Mouse (Mus musculus): Measurements from ENCODE around the gene Creb3l2. TPM values are rescaled to one million over a fixed set of nuclear protein-coding genes. Genes with fewer than 3 reads are reported as not detected.

Gene Creb3l2
- polyA plus RNA-seq, 2 experiments from 2014 or later = 3.2 to 3.3 TPM

DNA sequence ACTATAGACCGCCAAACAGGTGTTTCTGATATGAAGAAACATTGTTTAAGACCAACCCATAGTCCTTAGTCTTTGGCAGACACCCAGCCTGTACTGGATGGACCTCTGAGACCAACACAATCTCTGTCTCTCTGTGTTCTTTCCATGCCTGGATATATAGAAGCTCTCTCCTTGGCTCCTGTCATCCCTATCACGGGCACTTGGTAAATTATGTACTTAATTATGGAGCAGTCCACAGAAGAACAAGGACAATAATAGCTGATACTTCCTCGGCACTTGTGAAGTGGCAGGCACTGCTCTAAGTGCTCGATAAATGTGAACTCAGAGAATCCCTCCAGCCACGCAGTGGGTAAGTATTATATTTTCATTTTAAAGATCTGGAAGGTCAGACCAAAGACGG lies 72.2 kb downstream of the Creb3l2 start:
- no peak for ATAC-seq

GRCm38 (mm10) chr6:37368281-37368680 lies 73.7 kb downstream of the Creb3l2 start:
- no peak for ATAC-seq

DNA sequence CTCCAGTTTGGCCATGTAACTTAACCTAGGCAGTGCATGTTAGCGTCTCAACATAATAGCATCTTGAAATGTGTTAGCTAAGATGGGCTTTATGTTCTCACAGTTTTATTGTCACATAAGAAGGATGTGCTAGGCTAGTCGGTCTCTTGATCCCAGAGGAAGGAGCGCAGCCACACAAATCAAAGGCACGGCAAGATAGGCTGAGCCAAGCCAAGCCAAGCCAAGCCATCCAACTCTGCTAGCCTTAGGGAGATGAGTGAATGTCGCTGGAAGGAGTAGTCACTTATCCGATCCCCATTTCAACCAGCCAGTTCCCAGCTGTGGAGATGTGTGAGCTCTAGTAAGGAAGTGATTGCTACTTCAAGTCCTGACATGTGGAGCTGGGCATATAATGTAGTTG lies 75.0 kb downstream of the Creb3l2 start:
- no peak for ATAC-seq

DNA sequence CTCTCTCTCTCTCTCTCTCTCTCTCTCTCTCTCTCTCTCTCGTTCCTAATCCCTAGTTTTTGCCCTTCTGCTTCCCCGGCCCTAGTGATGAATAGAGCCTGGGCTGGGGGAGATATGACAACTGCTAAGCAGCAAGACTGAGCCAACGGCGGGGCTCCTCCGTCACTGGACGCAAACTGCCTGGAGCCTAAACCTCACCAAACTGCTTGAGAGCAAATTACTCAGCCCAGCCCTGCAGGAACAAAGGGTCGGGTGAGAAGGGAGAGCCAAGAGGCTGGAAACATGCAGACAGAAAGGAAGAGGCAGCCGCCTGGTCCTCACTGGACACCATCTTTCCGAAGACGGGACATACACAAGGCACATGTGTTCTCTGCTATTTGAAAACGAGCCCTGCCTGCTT lies 76.8 kb downstream of the Creb3l2 start:
- no peak for ATAC-seq

DNA sequence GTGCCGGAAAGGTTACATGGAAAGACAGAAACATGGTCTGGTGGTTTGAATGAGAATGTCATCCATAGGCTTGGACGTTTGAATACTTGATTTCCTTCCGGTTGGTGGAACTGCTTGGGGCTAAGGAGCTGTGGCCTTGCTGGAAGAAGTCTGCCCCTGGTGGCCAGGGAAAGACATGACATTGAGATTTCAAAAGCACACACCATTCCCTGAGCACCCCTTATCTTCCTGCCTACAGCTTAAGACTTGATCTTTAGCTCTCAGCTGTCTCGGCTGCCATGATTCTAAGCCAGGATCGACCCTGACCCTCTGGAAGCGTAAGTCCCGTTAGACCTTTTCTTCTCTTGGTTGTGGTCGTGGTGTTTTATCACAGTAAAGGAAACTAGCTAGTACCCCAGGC lies 77.6 kb downstream of the Creb3l2 start:
- ATAC-seq = no peak

GRCm38 (mm10) chr6:37360813-37361385 lies 81.0 kb downstream of the Creb3l2 start:
- no peak for ATAC-seq

GRCm38 (mm10) chr6:37354449-37355179 lies 87.3 kb downstream of the Creb3l2 start:
- peak; percentile 71 for ATAC-seq

- no peak for ATAC-seq
These were observed 88.3 kb downstream of the Creb3l2 start for GRCm38 (mm10) chr6:37353616-37354015.

GRCm38 (mm10) chr6:37351731-37352380 lies 90.1 kb downstream of the Creb3l2 start:
- no peak for ATAC-seq

DNA sequence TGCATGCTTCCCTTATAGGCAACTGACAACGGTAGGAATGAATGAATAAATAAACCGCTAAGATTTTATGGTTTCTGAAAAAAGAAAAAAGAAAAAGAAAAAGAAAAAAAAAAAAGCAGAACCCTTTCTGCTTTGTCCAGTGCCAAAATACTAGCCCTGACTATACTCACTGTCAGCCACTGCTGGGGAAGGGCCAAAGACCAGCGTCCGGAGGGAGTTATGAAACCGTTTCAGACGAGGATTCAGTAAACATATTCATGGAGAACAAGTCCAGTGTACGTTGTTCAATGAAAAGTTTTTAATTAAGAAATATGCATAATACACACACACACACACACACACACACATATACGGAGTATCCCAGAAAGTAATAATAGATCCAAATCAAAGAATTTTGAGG lies 91.6 kb downstream of the Creb3l2 start:
- ATAC-seq = no peak

GRCm38 (mm10) chr6:37347606-37348005 lies 94.3 kb downstream of the Creb3l2 start:
- no peak for ATAC-seq

GRCm38 (mm10) chr6:37338055-37338454 lies 103.9 kb downstream of the Creb3l2 start:
- no peak for ATAC-seq

DNA sequence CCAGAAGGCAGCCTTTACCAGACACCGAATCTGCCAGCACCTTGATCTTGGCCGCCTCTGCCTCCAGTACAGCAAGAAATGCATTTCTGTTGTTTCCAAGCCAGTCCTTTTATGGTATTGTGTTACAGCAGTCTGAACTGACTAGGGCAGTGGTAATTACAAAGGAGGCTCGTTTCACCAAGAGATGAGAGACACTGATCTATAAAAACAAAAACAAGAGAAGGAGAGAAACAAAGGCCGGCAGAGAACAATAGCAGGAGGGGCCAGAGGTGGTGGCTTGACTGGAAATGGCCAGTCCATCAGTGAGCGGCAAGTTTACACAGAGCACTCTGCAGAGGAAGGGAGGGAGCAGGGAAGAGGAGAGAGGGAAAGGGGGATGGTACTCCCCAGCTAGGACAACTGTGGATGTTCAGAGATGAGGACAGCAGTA lies 105.1 kb downstream of the Creb3l2 start:
- ATAC-seq = no peak

GRCm38 (mm10) chr6:37336381-37336780 lies 105.6 kb downstream of the Creb3l2 start:
- ATAC-seq = no peak

GRCm38 (mm10) chr6:37332846-37333245 lies 109.1 kb downstream of the Creb3l2 start:
- no peak for ATAC-seq

DNA sequence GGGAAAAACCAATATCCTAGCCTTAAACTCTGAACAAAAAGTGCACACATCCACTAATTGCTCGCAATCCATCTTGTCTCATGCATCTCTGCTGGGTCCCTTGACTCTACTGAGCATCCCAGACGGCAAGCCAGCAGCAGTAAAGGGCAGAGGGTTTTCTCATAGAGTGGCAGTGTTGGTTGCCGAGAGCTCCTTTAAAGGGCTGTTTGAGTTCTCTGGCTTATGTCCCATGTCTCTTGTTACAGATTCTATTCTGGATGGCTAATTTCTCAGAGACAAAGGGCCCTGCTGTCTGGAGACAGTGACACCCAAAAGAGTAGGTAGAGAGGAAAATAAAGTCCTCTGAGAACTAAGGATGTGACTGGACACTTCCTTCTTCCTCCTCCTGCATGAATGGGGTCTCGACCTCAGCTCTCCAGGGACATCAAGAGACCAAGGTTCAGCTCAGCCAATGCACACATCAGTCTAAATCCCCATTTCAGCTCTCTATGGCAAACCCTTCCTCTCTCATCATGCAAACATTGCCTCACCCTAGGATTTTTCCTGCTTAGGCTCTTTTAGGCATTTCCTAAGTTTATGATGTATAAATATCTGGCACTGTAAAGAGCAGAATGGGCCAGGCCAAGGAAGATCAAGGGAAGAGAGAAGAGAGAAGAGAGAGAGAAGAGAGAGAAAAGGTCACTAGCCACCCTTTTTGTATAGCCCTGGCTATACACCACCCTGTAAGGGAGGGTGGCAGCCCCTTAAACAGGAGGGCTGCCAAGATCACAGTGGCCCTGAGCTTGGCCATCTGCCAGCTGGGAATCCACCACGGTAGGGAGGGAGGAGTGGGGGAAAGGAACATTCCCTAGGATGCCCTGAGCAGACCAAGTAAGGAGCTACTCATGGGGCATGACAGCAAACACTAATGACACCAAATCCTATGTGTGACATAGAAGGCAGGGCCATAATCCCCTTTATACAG lies 111.8 kb downstream of the Creb3l2 start:
- ATAC-seq = no peak

GRCm38 (mm10) chr6:37329376-37329775 lies 112.6 kb downstream of the Creb3l2 start:
- no peak for ATAC-seq

DNA sequence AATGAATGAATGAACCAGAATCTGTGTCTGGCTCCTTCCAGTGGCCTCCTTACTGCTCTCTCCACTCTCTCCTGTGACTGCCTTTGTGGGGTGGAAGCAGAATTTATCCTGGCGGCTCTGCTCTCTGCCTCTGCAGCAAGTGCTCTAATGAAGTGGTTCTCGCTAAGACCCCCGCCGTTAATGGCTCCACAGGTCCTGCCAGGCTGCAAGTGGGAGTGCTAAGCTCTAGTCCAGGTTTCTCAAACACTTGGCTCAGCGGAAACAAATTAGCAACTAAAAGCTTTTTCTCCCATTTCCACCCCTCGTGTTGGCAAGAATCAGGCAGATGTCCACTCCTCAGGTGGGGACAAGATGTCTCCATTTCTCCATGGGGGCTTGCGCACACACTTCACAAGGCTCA lies 113.3 kb downstream of the Creb3l2 start:
- ATAC-seq = no peak

DNA sequence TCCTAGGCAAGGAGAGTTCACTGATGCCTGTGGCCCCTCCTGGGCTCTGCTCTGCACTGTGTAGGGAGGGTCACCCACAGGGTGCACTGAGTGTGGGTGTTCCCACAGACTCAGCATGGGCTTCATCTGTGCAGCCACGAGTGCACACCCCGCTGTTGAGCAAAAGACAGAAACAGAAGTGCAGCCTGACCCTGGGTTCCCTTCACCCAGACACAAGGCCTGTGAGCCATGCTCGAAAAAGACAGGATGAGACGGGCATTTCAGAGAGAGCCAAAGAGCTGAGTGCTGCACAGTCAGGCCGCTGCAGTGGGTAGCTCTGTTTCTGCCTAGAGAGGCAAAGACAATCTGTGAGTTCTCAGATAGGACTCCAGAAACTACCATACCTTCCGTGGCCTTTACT lies 114.4 kb downstream of the Creb3l2 start:
- no peak for ATAC-seq

DNA sequence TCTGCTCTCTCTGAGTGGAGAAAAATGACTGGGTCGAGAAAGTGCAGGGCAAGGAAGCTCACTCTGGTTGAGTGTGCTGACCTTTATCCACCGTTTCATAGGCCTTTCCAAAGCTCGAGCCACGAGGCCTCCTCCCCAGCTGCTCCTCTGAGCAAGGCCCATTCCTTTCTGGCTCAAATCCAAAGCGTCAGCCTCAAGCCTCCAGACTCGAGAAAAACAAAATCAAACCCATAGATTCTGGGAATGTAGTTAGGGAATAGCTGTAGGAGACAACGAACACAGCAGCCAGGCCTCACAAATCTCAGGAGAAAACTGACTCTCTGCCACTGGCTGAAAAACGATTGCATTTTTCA lies 115.4 kb downstream of the Creb3l2 start:
- ATAC-seq = no peak

DNA sequence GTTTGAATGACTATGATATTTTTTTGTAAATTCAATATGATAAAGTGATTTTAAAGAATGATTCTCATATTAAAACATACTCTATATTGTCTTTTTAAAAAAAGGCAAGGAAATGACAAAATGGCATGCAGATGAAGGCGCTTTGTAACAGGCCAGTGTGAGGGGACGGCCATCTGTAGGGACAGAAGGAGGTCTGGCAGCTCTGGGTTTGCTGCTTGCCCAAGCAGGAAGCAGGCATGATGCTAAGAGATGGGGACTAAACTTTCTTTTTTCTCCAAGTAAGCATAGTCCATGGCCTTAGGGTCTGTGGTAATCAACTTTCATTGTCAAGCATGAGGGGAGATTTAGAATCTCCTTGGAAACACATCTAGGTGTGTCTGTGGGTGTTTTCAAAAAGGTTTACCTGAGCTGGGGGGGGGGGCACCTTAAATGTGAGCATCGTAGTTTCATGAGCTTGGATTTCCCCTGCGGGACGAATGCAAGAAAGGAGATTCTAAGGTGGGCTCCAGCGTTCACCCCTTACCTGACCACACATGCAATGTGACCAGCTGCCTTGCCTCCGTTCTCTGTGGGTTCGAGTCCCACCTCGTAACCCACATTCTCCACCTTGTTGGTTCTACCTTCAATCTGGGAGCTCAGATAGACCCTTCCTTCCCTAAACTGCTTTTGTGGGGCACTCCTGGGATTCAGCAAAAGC lies 115.9 kb downstream of the Creb3l2 start:
- no peak for ATAC-seq

DNA sequence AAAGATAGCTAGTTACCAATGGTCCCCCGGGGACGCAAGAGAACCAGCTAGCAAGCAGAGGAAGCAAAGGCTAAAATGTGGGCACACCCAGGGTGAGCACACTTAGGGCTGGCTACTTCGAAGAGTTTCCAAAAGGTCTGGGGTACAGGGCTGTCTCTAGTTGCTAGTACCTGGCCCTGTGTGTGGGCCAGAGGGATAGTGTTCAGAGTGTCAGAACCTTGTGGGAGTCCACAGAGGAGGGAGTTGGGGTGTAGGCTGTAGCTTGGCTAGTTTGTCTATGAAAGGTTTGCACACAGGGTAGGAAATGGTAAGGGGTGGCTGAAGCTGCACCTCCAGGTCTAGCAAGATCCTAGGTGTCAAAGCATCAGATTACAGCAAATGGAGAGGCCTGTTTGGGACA lies 116.9 kb downstream of the Creb3l2 start:
- no peak for ATAC-seq

Data from CD4-positive, CD25-positive, alpha-beta regulatory T cell, adult 4 months (primary cell).